Mouse (Mus musculus) stomach, postnatal 0 days (tissue): Measurements from ENCODE around the gene Eif6. TPM values are rescaled to one million over a fixed set of nuclear protein-coding genes. Genes with fewer than 3 reads are reported as not detected.
A peak's percentile ranks its signal among the peaks of the same experiment; 100 is the strongest.

ENCODE experiments used
- ATAC-seq: fragments of 200-750 bp; cut with Nextera tagmentation; 2 replicates; pipeline ENCODE4 v1.8.0; 2017; ENCODE audit not compliant: low FRiP score, low TSS enrichment
- DNase-seq: peaks from one replicate; pipeline ENCODE4 v3.0.0-alpha.2; 2016; ENCODE audit warnings: low spot score
- H3K27ac ChIP-seq: fragments of 300-500 bp; sonication (generic); replicated peaks from 2 replicates; pipeline ENCODE4 v1.5.1; 2014; ENCODE audit warnings: mild to moderate bottlenecking, control low read depth
- H3K27me3 ChIP-seq: fragments of 300-500 bp; sonication (generic); 2 replicates; pipeline ENCODE4 v1.6.1; 2014; ENCODE audit warnings: low read length; ENCODE audit not compliant: control insufficient read depth, insufficient read depth
- H3K36me3 ChIP-seq: fragments of 300-500 bp; sonication (generic); 2 replicates; pipeline ENCODE4 v1.6.1; 2014; ENCODE audit warnings: low read length, mixed read lengths; ENCODE audit not compliant: control insufficient read depth, insufficient read depth
- H3K4me1 ChIP-seq: fragments of 300-500 bp; sonication (generic); replicated peaks from 2 replicates; pipeline ENCODE4 v1.6.1; 2014; ENCODE audit warnings: antibody characterized with exemption; ENCODE audit not compliant: control insufficient read depth, insufficient read depth
- H3K4me2 ChIP-seq: fragments of 300-500 bp; sonication (generic); replicated peaks from 2 replicates; pipeline ENCODE4 v1.6.1; 2014; ENCODE audit warnings: low read depth, mild to moderate bottlenecking, control low read depth, moderate library complexity
- H3K4me3 ChIP-seq: fragments of 300-500 bp; sonication (generic); 2 replicates; pipeline ENCODE4 v1.5.1; 2014; ENCODE audit warnings: low read depth, low read length, control low read depth
- H3K9ac ChIP-seq: fragments of 300-500 bp; sonication (generic); 2 replicates; pipeline ENCODE4 v1.6.1; 2014; ENCODE audit warnings: mild to moderate bottlenecking, low read length, control low read depth, mixed read lengths
- H3K9me3 ChIP-seq: fragments of 300-500 bp; sonication (generic); 2 replicates; pipeline ENCODE4 v1.6.1; 2016; ENCODE audit warnings: low read length; ENCODE audit not compliant: control insufficient read depth
- CTCF ChIP-seq: IDR thresholded peaks from 2 replicates; pipeline ENCODE4 v1.5.1; 2016; ENCODE audit warnings: antibody characterized with exemption, low read depth, mild to moderate bottlenecking, moderate library complexity
- EP300 ChIP-seq: optimal IDR thresholded peaks from 2 replicates; pipeline ENCODE3; 2016; ENCODE audit warnings: antibody characterized with exemption
- WGBS: fragments of 180-500 bp; shearing (Covaris S2); extraction: QIAGEN DNeasy Blood & Tissue Kit; methylation state at CpG from one replicate; pipeline ENCODE4 v1.1.7; 2014; 5-methylcytosine and 5-hydroxymethylcytosine counted together
- polyA plus RNA-seq: library from polyadenylated mRNA; unstranded; fragments of >200 nt; fragmentation: Nextera tagmentation; extraction: Ambion mirVana; gene quantifications from 2 replicates; pipeline ENCODE4 v1.2.1, GENCODE M21; 2015

Gene Eif6
- 310 and 318 TPM in 2 replicates for polyA plus RNA-seq

DNA sequence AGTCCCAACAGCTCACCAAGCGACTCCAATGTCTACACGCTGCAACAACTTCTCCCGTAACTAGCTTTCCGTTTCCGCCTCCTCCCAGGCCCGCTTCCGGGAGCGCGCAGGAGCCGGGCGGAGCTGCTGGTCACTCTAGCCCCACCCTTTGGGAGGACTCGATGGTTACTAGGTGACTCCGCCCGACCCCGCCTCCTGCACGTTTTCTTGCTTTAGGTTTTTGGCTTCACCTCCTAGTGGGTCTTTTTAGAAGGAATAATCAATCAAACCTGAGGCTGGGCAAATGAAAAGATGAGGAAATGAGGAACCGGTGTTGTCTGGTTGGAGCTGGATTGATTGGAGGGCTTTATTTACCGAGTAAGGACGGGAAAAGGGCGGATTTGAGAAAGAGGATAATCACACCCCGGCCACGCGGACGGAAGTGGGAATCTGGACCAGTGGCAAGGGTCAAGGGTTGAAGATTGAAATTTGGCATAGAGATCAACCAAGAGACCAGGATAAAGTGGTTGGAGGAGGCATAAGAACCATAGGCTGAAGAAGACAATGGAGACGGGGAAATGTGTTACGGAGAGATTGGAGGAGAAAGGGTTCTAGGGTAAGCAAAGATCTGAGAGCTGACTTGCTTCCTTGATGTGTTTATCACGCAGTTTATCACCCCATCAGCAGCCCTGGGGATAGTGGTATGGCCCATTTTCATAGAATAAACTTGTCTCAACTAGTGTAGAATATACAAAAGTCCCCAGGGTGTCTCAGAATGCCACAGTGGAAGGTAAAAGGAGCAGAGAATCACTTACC lies at the start of gene Eif6:
Eif6 (minus strand) TSS at position 296 of the 795 bp plus-strand sequence.
- Histone ChIP-seq H3K4me3 (peak within 1 kb of the TSS; percentile 64), H3K4me1 (no peaks in the 10 kb centered on the region), H3K27ac (peak within 1 kb of the TSS; percentile 93), H3K27me3 (no peaks in the 10 kb centered on the region), H3K9ac (peak within 1 kb of the TSS; percentile 92), H3K4me2 (peak within 1 kb of the TSS; percentile 69), H3K36me3 (peaks cover 5% of the 10 kb centered on the region), H3K9me3 (no peaks in the 10 kb centered on the region)
- 2% methylated on average over 27 of the region's 27 CpGs for WGBS
- TF ChIP-seq EP300 (no peak), CTCF (no peak)
- peak; percentile 94 for ATAC-seq
- DNase-seq = peak; percentile 96

DNA sequence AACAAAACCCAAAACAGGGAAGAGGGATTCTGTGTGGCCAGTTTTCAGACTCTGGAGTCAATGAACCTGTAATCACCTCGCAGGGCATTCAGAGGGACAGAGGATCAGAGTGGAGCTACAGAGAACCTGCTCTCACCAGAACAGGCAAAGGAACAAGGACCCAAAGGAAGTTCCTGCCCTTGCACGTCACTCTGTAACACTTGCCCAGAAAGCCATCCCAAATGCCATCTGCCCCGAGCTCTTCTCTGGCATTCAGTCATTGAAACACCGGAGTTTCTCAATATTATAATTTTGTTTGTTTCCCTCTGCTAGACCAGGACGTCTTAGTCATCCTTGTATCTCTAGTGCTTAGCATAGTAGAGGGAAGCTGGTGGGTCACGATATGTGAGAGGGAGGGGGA lies 46.9 kb upstream of the Eif6 start:
- no peak overlapping the region for H3K4me3 ChIP-seq
- H3K4me2 ChIP-seq = no peak overlapping the region
- H3K9me3 ChIP-seq = no peaks in the 10 kb centered on the region
- H3K9ac ChIP-seq = no peak overlapping the region
- peak overlapping the region; percentile 59 for H3K27ac ChIP-seq
- 47% methylated on average over 6 of the region's 6 CpGs for WGBS
- TF ChIP-seq EP300 = no peak
- 0 out of 2 replicates have a peak, but pooled peaks cover 2% of the 10 kb centered on the region for H3K4me1 ChIP-seq
- ATAC-seq (no peak), DNase-seq (no peak)
- H3K36me3 ChIP-seq = 0 out of 2 replicates have a peak, but pooled peaks cover 2% of the 10 kb centered on the region
- H3K27me3 ChIP-seq = no peaks in the 10 kb centered on the region

DNA sequence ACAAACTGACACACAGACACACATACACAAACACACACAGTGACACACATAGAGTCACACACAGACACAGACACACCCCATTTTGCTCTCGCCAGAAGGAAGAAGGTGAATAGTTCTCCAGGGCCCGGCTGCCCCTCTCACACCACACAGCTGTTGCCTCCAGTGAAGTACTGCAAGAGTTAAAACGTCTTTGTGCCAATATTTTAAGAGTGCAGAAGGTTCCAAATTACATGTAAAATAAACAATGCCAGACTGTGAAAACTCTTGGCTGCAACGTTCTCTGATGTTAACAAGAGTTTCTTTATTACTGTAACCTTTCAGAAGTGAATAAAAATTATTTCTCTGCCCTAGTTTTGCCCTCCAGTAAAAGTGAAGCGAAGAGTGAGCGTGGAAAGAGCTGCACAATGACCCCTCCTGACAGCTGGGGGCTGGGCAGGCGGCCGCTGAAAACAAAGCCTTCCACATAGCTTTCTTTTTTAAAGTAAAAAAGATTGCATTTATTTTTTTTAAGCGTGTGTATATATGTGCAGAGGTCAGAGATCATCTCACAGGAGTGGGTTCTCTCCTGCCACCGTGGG lies 46.3 kb upstream of the Eif6 start:
- ATAC-seq = peak; percentile 25; the same call in 1 of the 2 replicates
- Histone ChIP-seq H3K36me3 (0 out of 2 replicates have a peak, but pooled peaks cover 4% of the 10 kb centered on the region), H3K4me1 (0 out of 2 replicates have a peak, but pooled peaks cover 2% of the 10 kb centered on the region), H3K4me3 (no peak overlapping the region), H3K27ac (peak overlapping the region; percentile 59), H3K4me2 (no peak overlapping the region), H3K9me3 (no peaks in the 10 kb centered on the region), H3K9ac (no peak overlapping the region), H3K27me3 (no peaks in the 10 kb centered on the region)
- DNase-seq = no peak
- TF ChIP-seq EP300 (no peak), CTCF (no peak)
- WGBS = 21% methylated on average over 10 of the region's 10 CpGs

DNA sequence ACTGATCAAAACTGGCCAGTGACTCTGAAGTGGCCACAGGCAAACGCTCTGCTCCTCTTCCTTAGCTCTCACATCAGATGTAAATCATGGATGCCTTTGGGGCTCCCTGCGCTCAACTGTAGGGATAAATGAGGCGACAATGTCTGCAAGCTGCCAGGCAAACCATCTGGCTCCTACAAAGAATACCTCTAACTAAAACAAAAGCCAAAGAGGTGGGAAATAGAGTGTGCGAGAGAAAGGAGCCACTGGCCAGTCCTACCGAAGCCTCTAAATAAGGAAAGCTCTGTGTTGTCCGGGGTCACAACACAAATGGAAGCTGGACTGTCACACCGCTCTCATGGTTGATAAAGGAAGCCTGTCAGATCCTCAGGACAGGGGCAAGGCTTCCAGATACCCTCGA lies 45.8 kb upstream of the Eif6 start:
- TF ChIP-seq EP300 (no peak), CTCF (no peak)
- Histone ChIP-seq H3K9ac (no peak overlapping the region), H3K4me3 (no peak overlapping the region), H3K27me3 (no peaks in the 10 kb centered on the region), H3K4me2 (no peak overlapping the region), H3K27ac (0 out of 2 replicates have a peak overlapping the region, but pooled peaks have one; percentile 31), H3K36me3 (0 out of 2 replicates have a peak, but pooled peaks cover 4% of the 10 kb centered on the region), H3K9me3 (no peaks in the 10 kb centered on the region), H3K4me1 (0 out of 2 replicates have a peak, but pooled peaks cover 2% of the 10 kb centered on the region)
- ATAC-seq (no peak), DNase-seq (no peak)
- WGBS = 56% methylated on average over 8 of the region's 8 CpGs

DNA sequence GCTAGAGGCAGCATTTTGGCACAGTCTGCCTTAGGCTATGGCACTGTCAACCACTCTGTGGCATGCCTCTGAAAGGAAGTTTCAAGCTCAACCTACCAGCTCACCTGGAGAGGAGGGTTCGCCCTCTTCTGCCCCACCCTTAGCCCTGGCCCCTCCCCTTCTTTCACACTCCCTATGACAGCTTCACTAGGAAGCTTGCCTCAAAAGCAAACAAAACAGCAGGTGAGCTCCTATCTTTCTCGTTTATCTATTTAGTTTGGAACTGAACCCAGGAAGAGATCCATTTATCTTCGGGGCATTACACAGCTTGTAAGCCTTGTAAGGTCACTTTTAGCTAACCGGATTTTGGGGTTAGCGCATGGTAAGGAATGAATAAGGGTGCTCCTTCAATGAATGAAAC lies 43.0 kb upstream of the Eif6 start:
- 44% methylated on average over 5 of the region's 5 CpGs for WGBS
- no peak overlapping the region for H3K27ac ChIP-seq
- TF ChIP-seq CTCF = no peak
- TF ChIP-seq EP300 = no peak
- H3K27me3 ChIP-seq = no peaks in the 10 kb centered on the region
- H3K9me3 ChIP-seq = no peaks in the 10 kb centered on the region
- H3K4me3 ChIP-seq = no peak overlapping the region
- DNase-seq (peak; percentile 82), ATAC-seq (peak; percentile 92)
- 0 out of 2 replicates have a peak, but pooled peaks cover 2% of the 10 kb centered on the region for H3K4me1 ChIP-seq
- no peak overlapping the region for H3K9ac ChIP-seq
- H3K4me2 ChIP-seq = no peak overlapping the region
- 0 out of 2 replicates have a peak, but pooled peaks cover 4% of the 10 kb centered on the region for H3K36me3 ChIP-seq
